In genomic region chr2:17844662-17845446, GRCm38 (mm10) we compare ENCODE assay signal across 23 mouse cellular contexts.
A peak's percentile ranks its signal among the peaks of the same experiment; 100 is the strongest.
DNase-seq lines count a peak whose midpoint lies in the region; ATAC-seq and TF ChIP-seq lines count a peak whose summit lies in the region.
"Had no signal": no experiment of that assay in that cellular context is flagged by ENCODE, and none has a peak within 500 bp of the region (broad histone marks: within the 10 kb centered on the region; RNA-seq: fewer than 3 reads in every experiment).

No protein-coding gene starts in this region.

- CTCF ChIA-PET in Patski (lab: Charles Lee): no interaction called here

- H3K27ac ChIP-seq in forebrain, embryonic 14.5 days (ENCODE audit: low read depth, low read length): no peak overlapping the region
- H3K27ac ChIP-seq in forebrain, embryonic 13.5 days: no peak overlapping the region
- no peak overlapping the region for H3K27ac ChIP-seq in midbrain, embryonic 14.5 days (replicated peaks; ENCODE audit: low read depth, low read length)
- H3K27ac ChIP-seq: embryonic facial prominence, embryonic 12.5 days; layer of hippocampus, adult 2 months; liver, embryonic 15.5 days; neural tube, embryonic 13.5 days had no signal

- TF ChIP-seq CTCF in Patski (IDR thresholded peaks at IDR 0.05): no peak

- ATAC-seq in forebrain, embryonic 14.5 days: peak; percentile 42; the same call in 1 of the 2 replicates
- no peak for ATAC-seq in forebrain, embryonic 13.5 days
- peak; percentile 87 for ATAC-seq in Patski
- ATAC-seq in midbrain, embryonic 14.5 days (ENCODE audit: low FRiP score, low TSS enrichment): no peak
- ATAC-seq: forebrain, postnatal 0 days; hindbrain, embryonic 16.5 days had no signal

- no peaks in the 10 kb centered on the region for H3K36me3 ChIP-seq in forebrain, embryonic 14.5 days (ENCODE audit: control insufficient read depth, insufficient read depth, low read length)
- H3K36me3 ChIP-seq in forebrain, embryonic 13.5 days (ENCODE audit: poor library complexity, severe bottlenecking): no peaks in the 10 kb centered on the region
- no peaks in the 10 kb centered on the region for H3K36me3 ChIP-seq in midbrain, embryonic 14.5 days (ENCODE audit: control insufficient read depth, insufficient read depth, low read length)
- H3K36me3 ChIP-seq: embryonic facial prominence, embryonic 12.5 days; G1E; liver, embryonic 15.5 days; neural tube, embryonic 13.5 days had no signal

- intact Hi-C loops in left cerebral cortex, postnatal 4 days (cut with DNase I): loop anchor here (5.0 kb wide), 1 partner anchor 203 kb away; no protein-coding TSS in a partner anchor

- no peaks in the 10 kb centered on the region for H3K27me3 ChIP-seq in forebrain, embryonic 14.5 days (replicated peaks; ENCODE audit: control insufficient read depth, insufficient read depth, low read length)
- no peaks in the 10 kb centered on the region for H3K27me3 ChIP-seq in forebrain, embryonic 13.5 days
- no peaks in the 10 kb centered on the region for H3K27me3 ChIP-seq in Patski
- peaks cover 2% of the 10 kb centered on the region; the same call in 1 of the 2 replicates for H3K27me3 ChIP-seq in midbrain, embryonic 14.5 days (ENCODE audit: control insufficient read depth, insufficient read depth, low read length)
- H3K27me3 ChIP-seq: embryonic facial prominence, embryonic 12.5 days; liver, embryonic 15.5 days; megakaryocyte, embryonic 14.5 days; neural tube, embryonic 13.5 days had no signal

- H3K9me3 ChIP-seq in forebrain, embryonic 14.5 days (replicated peaks; ENCODE audit: control insufficient read depth, low read length): no peaks in the 10 kb centered on the region
- H3K9me3 ChIP-seq in forebrain, embryonic 13.5 days (replicated peaks): no peaks in the 10 kb centered on the region
- no peaks in the 10 kb centered on the region for H3K9me3 ChIP-seq in midbrain, embryonic 14.5 days (ENCODE audit: control insufficient read depth, low read length)
- H3K9me3 ChIP-seq: embryonic facial prominence, embryonic 12.5 days; G1E; liver, embryonic 15.5 days; megakaryocyte, embryonic 14.5 days; neural tube, embryonic 13.5 days had no signal

- no peak overlapping the region for H3K4me2 ChIP-seq in forebrain, embryonic 14.5 days (ENCODE audit: low read length)
- no peak overlapping the region for H3K4me2 ChIP-seq in forebrain, embryonic 13.5 days
- no peak overlapping the region for H3K4me2 ChIP-seq in midbrain, embryonic 14.5 days (ENCODE audit: low read length)
- H3K4me2 ChIP-seq: embryonic facial prominence, embryonic 12.5 days; liver, embryonic 15.5 days; neural tube, embryonic 13.5 days had no signal

- in situ Hi-C loops in Patski (cut with MboI; ENCODE audit: low pct_unique_long_range_greater_than_20kb): loop anchor here (5.0 kb wide), 2 partner anchors 203 to 423 kb away; no protein-coding TSS in a partner anchor

- 61% methylated on average over 8 of the region's 8 CpGs for WGBS in forebrain, embryonic 14.5 days
- 77% methylated on average over 8 of the region's 8 CpGs for WGBS in forebrain, embryonic 13.5 days
- WGBS in midbrain, embryonic 14.5 days: 88% methylated on average over 8 of the region's 8 CpGs

- no peak overlapping the region for H3K9ac ChIP-seq in forebrain, embryonic 14.5 days (ENCODE audit: low read length)
- no peak overlapping the region for H3K9ac ChIP-seq in forebrain, embryonic 13.5 days
- H3K9ac ChIP-seq in midbrain, embryonic 14.5 days (replicated peaks; ENCODE audit: low read length): no peak overlapping the region
- H3K9ac ChIP-seq: embryonic facial prominence, embryonic 12.5 days; forebrain, postnatal 0 days; liver, embryonic 15.5 days; neural tube, embryonic 13.5 days had no signal

- peaks cover 18% of the 10 kb centered on the region for H3K4me1 ChIP-seq in forebrain, embryonic 14.5 days (ENCODE audit: control insufficient read depth, insufficient read depth, low read length)
- peaks cover 24% of the 10 kb centered on the region for H3K4me1 ChIP-seq in forebrain, embryonic 13.5 days
- no peaks in the 10 kb centered on the region for H3K4me1 ChIP-seq in midbrain, embryonic 14.5 days (ENCODE audit: control insufficient read depth, insufficient read depth, low read length)
- H3K4me1 ChIP-seq: liver, embryonic 15.5 days; megakaryocyte, embryonic 14.5 days had no signal

- no peak for DNase-seq in forebrain, embryonic 14.5 days (ENCODE audit: low spot score)
- peak; percentile 31 for DNase-seq in right cerebral cortex, adult 18-20 months
- DNase-seq in right cerebral cortex, postnatal 36 days (ENCODE audit: low spot score in 2 of 2): no peak
- peak; percentile 58 for DNase-seq in Patski (ENCODE audit: low read depth, low spot score)
- peak; percentile 29 for DNase-seq in induced T-regulatory cell, adult 2 months (ENCODE audit: low read depth)
- no peak for DNase-seq in left cerebral cortex, postnatal 4 days
- DNase-seq in midbrain, embryonic 14.5 days: no peak
- DNase-seq: cerebellum, postnatal 14 days; forebrain, postnatal 0 days; heart, adult 11 months; heart, postnatal 4 days; kidney, adult 11 months; lung, postnatal 14 days; spleen, adult 18-20 months; thymus, adult 2 months had no signal

- POLR2A ChIA-PET in Patski (lab: Charles Lee): no interaction called here

- no peak overlapping the region for H3K4me3 ChIP-seq in forebrain, embryonic 14.5 days (ENCODE audit: low read depth, low read length)
- H3K4me3 ChIP-seq in forebrain, embryonic 13.5 days: no peak overlapping the region
- no peak overlapping the region for H3K4me3 ChIP-seq in midbrain, embryonic 14.5 days (replicated peaks; ENCODE audit: low read depth, low read length)
- H3K4me3 ChIP-seq: embryonic facial prominence, embryonic 12.5 days; layer of hippocampus, adult 2 months; liver, embryonic 15.5 days; megakaryocyte, embryonic 14.5 days; neural tube, embryonic 13.5 days had no signal

Comparison
In these comparisons a context has a peak if more than half of its experiments do, and no peak if none do; other contexts are left out.
1. ATAC-seq: peak in forebrain, embryonic 14.5 days (single experiment) and Patski (single experiment); none in forebrain, embryonic 13.5 days (single experiment) and midbrain, embryonic 14.5 days (single experiment).
2. DNase-seq: peak in right cerebral cortex, adult 18-20 months (single experiment), Patski (single experiment) and induced T-regulatory cell, adult 2 months (single experiment); none in forebrain, embryonic 14.5 days (single experiment), right cerebral cortex, postnatal 36 days (0 of 2), left cerebral cortex, postnatal 4 days (single experiment) and midbrain, embryonic 14.5 days (single experiment).